Mouse (Mus musculus): ENCODE results near the gene Sap30l.

Sap30l gene

DNA sequence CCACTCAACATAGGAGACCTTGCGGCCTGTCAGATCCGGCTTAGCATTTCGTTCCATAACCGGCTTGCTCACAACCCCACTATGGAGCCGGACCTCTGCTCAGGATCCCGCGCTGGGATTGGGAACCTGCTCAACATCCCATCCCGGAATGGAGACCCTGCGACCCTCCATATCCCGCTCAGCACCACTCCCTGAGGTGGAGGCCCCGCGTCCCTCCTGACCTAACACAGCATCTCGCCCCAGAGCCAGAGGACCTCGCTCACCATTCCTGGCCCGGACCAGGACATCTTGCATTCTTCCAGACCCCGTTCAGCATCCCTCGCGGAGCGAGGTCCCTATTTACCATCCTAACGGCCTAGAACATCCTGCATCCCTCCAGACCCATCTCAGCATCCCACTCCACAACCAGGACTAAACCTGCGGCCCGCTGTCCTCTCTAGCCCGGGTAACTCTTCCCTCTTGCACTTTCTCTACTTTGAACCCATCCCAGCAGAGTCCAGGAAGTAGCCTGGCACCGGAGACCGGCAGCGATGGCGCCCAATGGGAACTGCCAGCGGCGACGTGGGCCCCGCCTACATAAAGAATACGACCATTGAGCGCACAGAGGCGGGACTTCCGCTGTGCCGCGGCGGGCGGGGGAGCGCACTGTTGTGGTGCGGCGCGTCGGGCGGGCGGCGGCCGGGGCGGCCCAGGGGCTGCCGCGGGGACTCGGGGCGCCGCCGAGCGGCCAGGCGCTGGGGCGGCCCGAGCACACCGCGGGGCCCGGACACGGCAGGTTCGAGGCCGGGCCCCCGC lies at the start of gene Sap30l:
TSS of gene Sap30l (plus strand) at position 667 of the 795 bp plus-strand sequence.
- Histone ChIP-seq H3K4me3 (replicated peaks; ENCODE audit: low read length) (peak within 1 kb of the TSS; percentile 96), H3K36me3 (ENCODE audit: insufficient read depth, low read length) (peaks cover 5% of the 10 kb centered on the region), H3K9me3 (ENCODE audit: low read length) (no peaks in the 10 kb centered on the region), H3K27me3 (ENCODE audit: insufficient read depth, low read length) (peaks cover 8% of the 10 kb centered on the region), H3K4me1 (replicated peaks; ENCODE audit: low read depth, low read length) (peaks cover 42% of the 10 kb centered on the region)
- no peak for TF ChIP-seq CTCF (conservative IDR thresholded peaks at IDR 0.05; ENCODE audit: low read length)
- TF ChIP-seq NANOG (IDR thresholded peaks at IDR 0.05; ENCODE audit: borderline replicate concordance, low read length) = no peak
- no peak for TF ChIP-seq POU5F1 (IDR thresholded peaks at IDR 0.05; ENCODE audit: borderline replicate concordance, low read length)

DNA sequence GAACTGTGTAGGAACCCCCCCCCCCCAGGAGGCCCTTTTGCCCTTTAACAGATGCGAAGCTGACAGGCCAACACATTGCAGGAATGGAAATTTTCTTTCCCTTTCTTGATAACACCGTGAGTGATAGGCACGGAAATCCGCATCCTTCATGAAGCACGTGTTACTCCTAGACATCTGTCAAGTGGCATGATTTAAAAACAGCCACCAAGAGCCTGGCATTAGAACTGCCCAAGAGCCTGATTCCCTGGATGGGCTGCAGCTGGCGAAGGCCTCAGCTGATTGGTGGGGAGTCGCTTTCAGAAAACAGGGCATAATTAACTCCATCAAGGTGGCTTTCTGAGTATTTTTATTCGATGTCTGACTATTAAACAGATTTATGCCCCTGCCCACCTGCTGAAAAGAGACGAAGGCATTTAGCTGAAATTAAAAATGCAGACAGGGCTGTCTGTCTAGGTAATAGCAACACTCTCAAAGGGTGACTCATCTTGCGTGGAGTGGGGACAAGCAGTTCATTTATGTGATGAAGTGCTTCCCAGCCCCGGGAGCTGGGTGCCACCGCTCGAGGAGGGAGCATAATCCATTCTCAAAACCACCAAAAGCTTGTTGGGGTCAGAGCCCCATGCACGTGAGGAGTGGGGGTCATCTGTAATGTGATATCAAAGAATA lies 47.8 kb upstream of the Sap30l start:
- no peaks in the 10 kb centered on the region for H3K9me3 ChIP-seq (ENCODE audit: low read length)
- no peaks in the 10 kb centered on the region for H3K36me3 ChIP-seq (ENCODE audit: insufficient read depth, low read length)
- no peak for TF ChIP-seq POU5F1 (IDR thresholded peaks at IDR 0.05; ENCODE audit: borderline replicate concordance, low read length)
- TF ChIP-seq NANOG (IDR thresholded peaks at IDR 0.05; ENCODE audit: borderline replicate concordance, low read length) = no peak
- TF ChIP-seq CTCF (conservative IDR thresholded peaks at IDR 0.05; ENCODE audit: low read length) = no peak
- H3K27me3 ChIP-seq (ENCODE audit: insufficient read depth, low read length) = no peaks in the 10 kb centered on the region
- H3K4me1 ChIP-seq (replicated peaks; ENCODE audit: low read depth, low read length) = peaks cover 12% of the 10 kb centered on the region
- H3K4me3 ChIP-seq (replicated peaks; ENCODE audit: low read length) = no peak overlapping the region

- Histone ChIP-seq H3K4me1 (replicated peaks; ENCODE audit: low read depth, low read length) (peaks cover 7% of the 10 kb centered on the region), H3K27me3 (ENCODE audit: insufficient read depth, low read length) (no peaks in the 10 kb centered on the region), H3K4me3 (replicated peaks; ENCODE audit: low read length) (no peak overlapping the region), H3K9me3 (ENCODE audit: low read length) (no peaks in the 10 kb centered on the region), H3K36me3 (ENCODE audit: insufficient read depth, low read length) (no peaks in the 10 kb centered on the region)
- no peak for TF ChIP-seq POU5F1 (IDR thresholded peaks at IDR 0.05; ENCODE audit: borderline replicate concordance, low read length)
- TF ChIP-seq CTCF (conservative IDR thresholded peaks at IDR 0.05; ENCODE audit: low read length) = no peak
- TF ChIP-seq NANOG (IDR thresholded peaks at IDR 0.05; ENCODE audit: borderline replicate concordance, low read length) = no peak
These were observed 42.8 kb upstream of the Sap30l start for GRCm38 (mm10) chr11:57758621-57759020.

GRCm38 (mm10) chr11:57760509-57761058 lies 40.9 kb upstream of the Sap30l start:
- Histone ChIP-seq H3K4me3 (replicated peaks; ENCODE audit: low read length) (no peak overlapping the region), H3K4me1 (replicated peaks; ENCODE audit: low read depth, low read length) (peaks cover 7% of the 10 kb centered on the region), H3K36me3 (ENCODE audit: insufficient read depth, low read length) (no peaks in the 10 kb centered on the region), H3K27me3 (ENCODE audit: insufficient read depth, low read length) (no peaks in the 10 kb centered on the region), H3K9me3 (ENCODE audit: low read length) (no peaks in the 10 kb centered on the region)
- TF ChIP-seq NANOG (IDR thresholded peaks at IDR 0.05; ENCODE audit: borderline replicate concordance, low read length) (no peak), CTCF (conservative IDR thresholded peaks at IDR 0.05; ENCODE audit: low read length) (no peak), POU5F1 (IDR thresholded peaks at IDR 0.05; ENCODE audit: borderline replicate concordance, low read length) (no peak)

DNA sequence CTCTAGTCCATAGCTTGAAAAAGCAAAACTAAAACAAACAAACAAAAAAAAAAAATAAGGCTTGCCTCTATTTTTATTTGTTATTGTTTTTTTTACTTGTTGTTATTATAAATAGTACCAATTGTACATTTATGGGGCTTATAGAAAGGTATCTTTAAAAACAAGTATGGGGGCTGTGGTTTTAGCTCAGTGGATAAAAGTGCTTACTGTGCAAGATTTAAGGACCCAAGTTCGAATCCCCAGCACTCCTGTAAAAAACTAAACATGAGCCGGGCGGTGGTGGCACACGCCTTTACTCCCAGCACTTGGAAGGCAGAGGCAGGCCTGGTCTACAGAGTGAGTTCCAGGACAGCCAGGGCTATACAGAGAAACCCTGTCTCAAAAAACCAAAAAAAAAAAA lies 40.1 kb upstream of the Sap30l start:
- Histone ChIP-seq H3K4me3 (replicated peaks; ENCODE audit: low read length) (no peak overlapping the region), H3K27me3 (ENCODE audit: insufficient read depth, low read length) (no peaks in the 10 kb centered on the region), H3K4me1 (replicated peaks; ENCODE audit: low read depth, low read length) (peaks cover 12% of the 10 kb centered on the region), H3K36me3 (ENCODE audit: insufficient read depth, low read length) (no peaks in the 10 kb centered on the region), H3K9me3 (ENCODE audit: low read length) (no peaks in the 10 kb centered on the region)
- no peak for TF ChIP-seq CTCF (conservative IDR thresholded peaks at IDR 0.05; ENCODE audit: low read length)
- no peak for TF ChIP-seq NANOG (IDR thresholded peaks at IDR 0.05; ENCODE audit: borderline replicate concordance, low read length)
- no peak for TF ChIP-seq POU5F1 (IDR thresholded peaks at IDR 0.05; ENCODE audit: borderline replicate concordance, low read length)

DNA sequence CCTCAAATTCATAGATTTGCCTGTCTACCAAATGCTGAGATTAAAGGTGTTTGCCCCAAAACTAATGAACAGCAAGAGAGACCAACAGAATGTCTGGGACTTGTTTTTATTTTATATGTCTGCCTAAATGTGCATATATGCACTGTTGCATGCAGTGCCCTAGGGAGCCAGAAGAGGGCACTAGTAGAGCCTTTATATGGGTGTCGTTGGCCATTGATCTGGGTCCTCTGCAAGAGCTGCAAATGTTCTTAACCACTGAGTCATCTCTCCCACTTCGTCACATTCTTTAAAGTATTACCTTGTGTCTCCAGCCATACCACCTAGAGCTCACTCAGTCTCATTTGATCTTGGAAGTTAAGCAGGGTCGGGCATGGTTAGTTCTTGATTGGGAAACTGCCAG lies 37.3 kb upstream of the Sap30l start:
- Histone ChIP-seq H3K27me3 (ENCODE audit: insufficient read depth, low read length) (no peaks in the 10 kb centered on the region), H3K36me3 (ENCODE audit: insufficient read depth, low read length) (0 out of 2 replicates have a peak, but pooled peaks cover 4% of the 10 kb centered on the region), H3K4me1 (replicated peaks; ENCODE audit: low read depth, low read length) (peaks cover 16% of the 10 kb centered on the region), H3K9me3 (ENCODE audit: low read length) (no peaks in the 10 kb centered on the region), H3K4me3 (replicated peaks; ENCODE audit: low read length) (no peak overlapping the region)
- TF ChIP-seq CTCF (conservative IDR thresholded peaks at IDR 0.05; ENCODE audit: low read length) = peak; percentile 85
- TF ChIP-seq POU5F1 (IDR thresholded peaks at IDR 0.05; ENCODE audit: borderline replicate concordance, low read length) = no peak

GRCm38 (mm10) chr11:57766617-57767016 lies 34.8 kb upstream of the Sap30l start:
- H3K9me3 ChIP-seq (ENCODE audit: low read length) = no peaks in the 10 kb centered on the region
- H3K27me3 ChIP-seq (ENCODE audit: insufficient read depth, low read length) = no peaks in the 10 kb centered on the region
- H3K36me3 ChIP-seq (ENCODE audit: insufficient read depth, low read length) = 0 out of 2 replicates have a peak, but pooled peaks cover 11% of the 10 kb centered on the region
- H3K4me3 ChIP-seq (replicated peaks; ENCODE audit: low read length) = no peak overlapping the region
- H3K4me1 ChIP-seq (replicated peaks; ENCODE audit: low read depth, low read length) = peaks cover 9% of the 10 kb centered on the region
- no peak for TF ChIP-seq NANOG (IDR thresholded peaks at IDR 0.05; ENCODE audit: borderline replicate concordance, low read length)
- TF ChIP-seq POU5F1 (IDR thresholded peaks at IDR 0.05; ENCODE audit: borderline replicate concordance, low read length) = no peak
- TF ChIP-seq CTCF (conservative IDR thresholded peaks at IDR 0.05; ENCODE audit: low read length) = no peak

DNA sequence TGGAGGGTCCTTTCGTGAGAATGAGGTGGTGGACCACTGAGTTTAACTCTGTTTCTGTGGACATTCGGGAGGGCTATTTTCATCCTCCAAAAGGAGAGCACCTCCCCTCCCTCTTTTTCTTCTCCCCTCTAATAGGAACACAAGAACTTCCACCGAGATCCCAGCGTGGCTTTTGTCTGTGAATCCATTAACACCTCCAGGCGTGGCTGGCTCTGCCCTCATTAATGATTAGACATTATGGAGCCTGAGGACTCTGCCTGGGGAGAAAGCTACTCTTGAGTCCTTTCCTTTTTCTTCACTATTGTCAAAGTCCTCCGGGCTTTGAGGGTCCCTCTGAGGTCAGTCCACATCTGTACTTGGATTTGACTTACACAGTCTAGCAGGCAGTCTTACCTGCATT lies 34.3 kb upstream of the Sap30l start:
- no peak for TF ChIP-seq NANOG (IDR thresholded peaks at IDR 0.05; ENCODE audit: borderline replicate concordance, low read length)
- TF ChIP-seq CTCF (conservative IDR thresholded peaks at IDR 0.05; ENCODE audit: low read length) = no peak
- TF ChIP-seq POU5F1 (IDR thresholded peaks at IDR 0.05; ENCODE audit: borderline replicate concordance, low read length) = no peak
- H3K4me1 ChIP-seq (replicated peaks; ENCODE audit: low read depth, low read length) = peaks cover 9% of the 10 kb centered on the region
- H3K9me3 ChIP-seq (ENCODE audit: low read length) = no peaks in the 10 kb centered on the region
- H3K36me3 ChIP-seq (ENCODE audit: insufficient read depth, low read length) = 0 out of 2 replicates have a peak, but pooled peaks cover 12% of the 10 kb centered on the region
- H3K27me3 ChIP-seq (ENCODE audit: insufficient read depth, low read length) = no peaks in the 10 kb centered on the region
- no peak overlapping the region for H3K4me3 ChIP-seq (replicated peaks; ENCODE audit: low read length)

Measured in E14TG2a.4 (cell line).